Mouse (Mus musculus) liver, embryonic 14.5 days (tissue): ENCODE results near the gene Sele.

Source experiments
- CTCF ChIP-seq: IDR thresholded peaks from 2 replicates; pipeline ENCODE4 v1.5.1; 2016; ENCODE audit warnings: antibody characterized with exemption, low read depth, control low read depth
- EP300 ChIP-seq: IDR thresholded peaks from 2 replicates; pipeline ENCODE4 v1.6.1; 2016; ENCODE audit warnings: antibody characterized with exemption, low read depth

GRCm38 (mm10) chr1:164009235-164009634 is 38.8 kb upstream of the Sele start:
- TF ChIP-seq CTCF = peak; percentile 55; the same call in 1 of the 2 replicates
- no peak for TF ChIP-seq EP300
